Mouse (Mus musculus) embryonic facial prominence, embryonic 13.5 days (tissue): ENCODE data around the gene Fgfr2. TPM values are rescaled to one million over a fixed set of nuclear protein-coding genes. Genes with fewer than 3 reads are reported as not detected.

Source experiments
- ATAC-seq: fragments of 200-750 bp; cut with Nextera tagmentation; 2 replicates; pipeline ENCODE4 v1.8.0; 2017; ENCODE audit warnings: low read depth; ENCODE audit not compliant: insufficient number of reproducible peaks, insufficient read depth, low FRiP score, low TSS enrichment
- H3K27ac ChIP-seq: fragments of 300-500 bp; sonication (generic); 2 replicates; pipeline ENCODE4 v1.5.1; 2015; ENCODE audit warnings: moderate library complexity, mild to moderate bottlenecking, inconsistent platforms
- H3K27me3 ChIP-seq: fragments of 300-500 bp; sonication (generic); 2 replicates; pipeline ENCODE4 v1.6.1; 2015; ENCODE audit warnings: mild to moderate bottlenecking, inconsistent platforms
- H3K36me3 ChIP-seq: fragments of 300-500 bp; sonication (generic); 2 replicates; pipeline ENCODE4 v1.6.1; 2015; ENCODE audit warnings: mild to moderate bottlenecking, inconsistent platforms
- H3K4me1 ChIP-seq: fragments of 300-500 bp; sonication (generic); 2 replicates; pipeline ENCODE4 v1.6.1; 2015; ENCODE audit warnings: inconsistent platforms
- H3K4me2 ChIP-seq: fragments of 300-500 bp; sonication (generic); 2 replicates; pipeline ENCODE4 v1.6.1; 2015; ENCODE audit warnings: moderate library complexity, mild to moderate bottlenecking, inconsistent platforms
- H3K4me3 ChIP-seq: fragments of 300-500 bp; sonication (generic); 2 replicates; pipeline ENCODE4 v1.5.1; 2015; ENCODE audit warnings: mild to moderate bottlenecking, inconsistent platforms
- H3K9ac ChIP-seq: fragments of 300-500 bp; sonication (generic); 2 replicates; pipeline ENCODE4 v1.6.1; 2015; ENCODE audit warnings: mild to moderate bottlenecking, inconsistent platforms
- H3K9me3 ChIP-seq: fragments of 300-500 bp; sonication (generic); 2 replicates; pipeline ENCODE4 v1.6.1; 2016; ENCODE audit warnings: inconsistent platforms
- WGBS: fragments of 180-500 bp; shearing (Covaris S2); methylation state at CpG from one replicate; pipeline ENCODE4 v1.1.7; 2015; ENCODE audit warnings: mixed read lengths; 5-methylcytosine and 5-hydroxymethylcytosine counted together
- polyA plus RNA-seq: library from polyadenylated mRNA; unstranded; fragments of >200 nt; fragmentation: Nextera tagmentation; extraction: Ambion mirVana; gene quantifications from 2 replicates; pipeline ENCODE4 v1.2.1, GENCODE M21; 2015

Gene Fgfr2
- polyA plus RNA-seq, 1 experiment from 2014 or later: 174 TPM

- Histone ChIP-seq H3K4me2 (no peak overlapping the region), H3K27me3 (no peaks in the 10 kb centered on the region), H3K9me3 (no peaks in the 10 kb centered on the region), H3K4me1 (peaks cover 5% of the 10 kb centered on the region; the same call in 1 of the 2 replicates), H3K9ac (no peak overlapping the region), H3K27ac (no peak overlapping the region), H3K36me3 (no peaks in the 10 kb centered on the region), H3K4me3 (no peak overlapping the region)
- no peak for ATAC-seq
- WGBS: 88% methylated on average over 6 of the region's 6 CpGs
Observed at GRCm38 (mm10) chr7:132439916-132440315, 683.2 kb downstream of the Fgfr2 start.

DNA sequence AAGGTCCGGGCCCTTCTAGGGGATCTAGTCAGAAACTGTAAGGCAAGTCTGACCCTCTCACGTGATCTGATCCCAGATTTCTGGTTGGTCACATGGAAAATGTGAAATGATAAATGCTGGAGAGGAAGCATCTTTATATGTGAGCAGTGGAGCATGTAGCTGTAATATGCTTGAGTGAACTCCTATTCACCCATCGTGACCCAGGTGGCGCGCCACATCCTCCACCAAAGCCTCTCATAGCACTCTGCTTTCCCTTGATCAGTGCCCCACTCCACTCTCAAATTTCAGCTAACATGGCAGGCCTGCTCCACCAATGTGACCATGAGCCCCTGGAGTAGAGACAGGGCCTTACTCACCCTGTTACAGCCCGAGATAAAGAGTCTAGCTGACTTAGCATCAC lies 685.1 kb downstream of the Fgfr2 start:
- H3K9me3 ChIP-seq: no peaks in the 10 kb centered on the region
- no peaks in the 10 kb centered on the region for H3K27me3 ChIP-seq
- H3K27ac ChIP-seq: no peak overlapping the region
- no peak overlapping the region for H3K4me3 ChIP-seq
- no peaks in the 10 kb centered on the region for H3K36me3 ChIP-seq
- 79% methylated on average over 6 of the region's 6 CpGs for WGBS
- H3K4me2 ChIP-seq: no peak overlapping the region
- no peak for ATAC-seq
- H3K9ac ChIP-seq: no peak overlapping the region
- H3K4me1 ChIP-seq: peaks cover 13% of the 10 kb centered on the region

- Histone ChIP-seq H3K9ac (no peak overlapping the region), H3K4me3 (no peak overlapping the region), H3K9me3 (no peaks in the 10 kb centered on the region), H3K27ac (no peak overlapping the region), H3K36me3 (no peaks in the 10 kb centered on the region), H3K4me2 (no peak overlapping the region), H3K27me3 (no peaks in the 10 kb centered on the region), H3K4me1 (peaks cover 13% of the 10 kb centered on the region)
- ATAC-seq: no peak
- 86% methylated on average over 3 of the region's 3 CpGs for WGBS
Observed at GRCm38 (mm10) chr7:132437431-132437830, 685.7 kb downstream of the Fgfr2 start.

DNA sequence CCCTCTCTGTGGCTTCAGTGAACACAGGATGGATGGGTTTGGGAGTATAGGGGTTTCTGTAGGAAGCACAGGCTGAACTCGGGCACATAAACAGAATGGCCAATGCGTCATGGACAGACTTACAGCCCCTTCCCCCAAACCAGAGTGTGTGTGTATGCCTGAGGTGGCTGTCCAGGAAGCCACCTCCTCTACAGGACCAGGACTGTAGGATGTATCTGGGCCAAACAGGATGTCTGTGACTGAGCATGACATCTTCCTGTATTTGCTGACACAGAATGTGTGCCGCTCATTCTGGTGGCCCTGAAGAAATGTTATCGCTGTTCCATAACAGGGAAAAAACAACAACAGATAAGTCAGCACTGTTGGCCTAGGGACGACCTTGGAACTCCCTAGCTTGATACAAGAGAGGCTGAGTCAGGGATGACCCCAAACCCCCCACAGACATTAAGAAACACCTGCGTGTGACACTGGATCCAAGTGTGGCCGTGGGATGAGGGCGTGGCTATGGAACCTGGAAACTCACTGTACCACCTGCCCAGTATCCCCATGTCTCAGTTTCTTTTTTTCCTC lies 687.6 kb downstream of the Fgfr2 start:
- no peak for ATAC-seq
- Histone ChIP-seq H3K27ac (no peak overlapping the region), H3K36me3 (no peaks in the 10 kb centered on the region), H3K9me3 (no peaks in the 10 kb centered on the region), H3K27me3 (no peaks in the 10 kb centered on the region), H3K4me1 (peaks cover 13% of the 10 kb centered on the region), H3K4me3 (no peak overlapping the region), H3K4me2 (no peak overlapping the region), H3K9ac (no peak overlapping the region)
- WGBS: 82% methylated on average over 8 of the region's 8 CpGs

- Histone ChIP-seq H3K27ac (no peak overlapping the region), H3K4me1 (peaks cover 13% of the 10 kb centered on the region), H3K9ac (no peak overlapping the region), H3K27me3 (no peaks in the 10 kb centered on the region), H3K9me3 (no peaks in the 10 kb centered on the region), H3K4me2 (no peak overlapping the region), H3K36me3 (no peaks in the 10 kb centered on the region), H3K4me3 (no peak overlapping the region)
- WGBS: 76% methylated on average over 4 of the region's 4 CpGs
- no peak for ATAC-seq
Observed at GRCm38 (mm10) chr7:132429324-132429723, 693.8 kb downstream of the Fgfr2 start.

GRCm38 (mm10) chr7:132428308-132428707 lies 694.8 kb downstream of the Fgfr2 start:
- Histone ChIP-seq H3K27me3 (no peaks in the 10 kb centered on the region), H3K27ac (no peak overlapping the region), H3K4me1 (peaks cover 11% of the 10 kb centered on the region), H3K4me3 (no peak overlapping the region), H3K4me2 (no peak overlapping the region), H3K9me3 (no peaks in the 10 kb centered on the region), H3K9ac (no peak overlapping the region), H3K36me3 (no peaks in the 10 kb centered on the region)
- ATAC-seq: no peak
- 92% methylated on average over 4 of the region's 4 CpGs for WGBS

- Histone ChIP-seq H3K9ac (no peak overlapping the region), H3K4me1 (peaks cover 11% of the 10 kb centered on the region), H3K27me3 (no peaks in the 10 kb centered on the region), H3K36me3 (no peaks in the 10 kb centered on the region), H3K9me3 (no peaks in the 10 kb centered on the region), H3K4me3 (no peak overlapping the region), H3K27ac (no peak overlapping the region), H3K4me2 (no peak overlapping the region)
- 81% methylated on average over 5 of the region's 5 CpGs for WGBS
- no peak for ATAC-seq
Observed at GRCm38 (mm10) chr7:132426069-132426468, 697.1 kb downstream of the Fgfr2 start.

- Histone ChIP-seq H3K27ac (no peak overlapping the region), H3K4me3 (no peak overlapping the region), H3K4me2 (no peak overlapping the region), H3K9me3 (no peaks in the 10 kb centered on the region), H3K27me3 (no peaks in the 10 kb centered on the region), H3K36me3 (no peaks in the 10 kb centered on the region), H3K9ac (no peak overlapping the region), H3K4me1 (peaks cover 11% of the 10 kb centered on the region)
- no peak for ATAC-seq
- WGBS: 52% methylated on average over 11 of the region's 11 CpGs
Observed at GRCm38 (mm10) chr7:132425364-132425999, 697.7 kb downstream of the Fgfr2 start.

DNA sequence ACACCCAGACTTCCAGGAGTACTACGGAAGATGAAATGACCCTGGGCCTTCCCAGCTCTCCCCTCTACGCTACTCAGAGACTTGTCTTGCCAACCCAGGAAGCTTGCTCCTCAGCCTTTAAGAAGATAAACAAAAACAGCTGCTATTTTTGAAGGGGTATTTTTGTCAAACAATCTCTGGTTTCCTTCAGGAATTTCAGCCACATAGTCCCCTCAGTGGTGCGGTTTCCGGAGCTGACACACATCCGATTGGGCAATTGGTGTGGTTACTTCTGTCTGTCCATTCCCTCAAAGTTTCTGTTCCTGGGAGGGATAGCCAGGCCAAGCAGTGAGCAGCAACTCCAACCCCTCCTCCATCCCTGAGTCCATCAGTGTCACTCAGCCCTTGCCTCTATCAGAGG lies 699.6 kb downstream of the Fgfr2 start:
- WGBS: 36% methylated on average over 5 of the region's 5 CpGs
- no peak overlapping the region for H3K4me2 ChIP-seq
- H3K4me1 ChIP-seq: peaks cover 11% of the 10 kb centered on the region
- no peaks in the 10 kb centered on the region for H3K9me3 ChIP-seq
- ATAC-seq: no peak
- no peaks in the 10 kb centered on the region for H3K36me3 ChIP-seq
- no peak overlapping the region for H3K4me3 ChIP-seq
- H3K9ac ChIP-seq: no peak overlapping the region
- peak overlapping the region; percentile 23; the same call in 1 of the 2 replicates for H3K27ac ChIP-seq
- H3K27me3 ChIP-seq: no peaks in the 10 kb centered on the region

GRCm38 (mm10) chr7:132419378-132420255 lies 703.5 kb downstream of the Fgfr2 start:
- Histone ChIP-seq H3K9ac (no peak overlapping the region), H3K27ac (no peak overlapping the region), H3K27me3 (no peaks in the 10 kb centered on the region), H3K4me1 (peaks cover 8% of the 10 kb centered on the region), H3K4me2 (no peak overlapping the region), H3K4me3 (no peak overlapping the region), H3K36me3 (no peaks in the 10 kb centered on the region), H3K9me3 (no peaks in the 10 kb centered on the region)
- 85% methylated on average over 10 of the region's 10 CpGs for WGBS
- ATAC-seq: no peak

GRCm38 (mm10) chr7:132416866-132417265 lies 706.3 kb downstream of the Fgfr2 start:
- 74% methylated on average over 9 of the region's 9 CpGs for WGBS
- Histone ChIP-seq H3K36me3 (no peaks in the 10 kb centered on the region), H3K27me3 (no peaks in the 10 kb centered on the region), H3K4me2 (no peak overlapping the region), H3K9ac (no peak overlapping the region), H3K9me3 (no peaks in the 10 kb centered on the region), H3K4me1 (no peaks in the 10 kb centered on the region), H3K27ac (no peak overlapping the region), H3K4me3 (no peak overlapping the region)
- ATAC-seq: no peak

- H3K27me3 ChIP-seq: no peaks in the 10 kb centered on the region
Observed at GRCm38 (mm10) chr7:132415866-132416265, 707.3 kb downstream of the Fgfr2 start.

More at GRCm38 (mm10) chr7:132415866-132416265, 707.3 kb downstream of the Fgfr2 start:
- Histone ChIP-seq H3K4me2 (no peak overlapping the region), H3K4me1 (no peaks in the 10 kb centered on the region), H3K4me3 (no peak overlapping the region), H3K9me3 (no peaks in the 10 kb centered on the region), H3K9ac (no peak overlapping the region), H3K27ac (no peak overlapping the region), H3K36me3 (no peaks in the 10 kb centered on the region)
- ATAC-seq: no peak
